Mouse (Mus musculus): ENCODE results near the gene Fads3.

DNA sequence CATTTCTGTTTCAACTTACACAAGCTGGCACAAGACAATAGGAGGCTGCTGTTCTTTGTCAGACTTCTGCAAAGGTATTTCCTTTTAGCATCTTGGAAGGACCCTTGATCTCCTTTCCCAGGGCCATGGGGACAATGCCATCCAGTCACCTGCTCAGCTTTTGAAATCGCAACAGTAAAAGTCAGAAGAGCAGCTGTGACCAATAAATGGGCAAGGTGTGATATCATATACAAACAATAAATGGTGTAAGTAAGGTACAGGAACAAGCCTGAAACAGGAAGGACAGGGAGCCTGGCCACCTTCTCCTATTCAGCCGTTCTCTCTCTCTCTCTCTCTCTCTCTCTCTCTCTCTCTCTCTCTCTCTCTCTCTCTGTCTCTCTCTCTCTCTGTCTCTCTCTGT, 9.1 kb downstream of the Fads3 start:
- TF ChIP-seq NANOG (IDR thresholded peaks at IDR 0.05; ENCODE audit: borderline replicate concordance, low read length) (no peak), CTCF (conservative IDR thresholded peaks at IDR 0.05; ENCODE audit: low read length) (no peak), POU5F1 (IDR thresholded peaks at IDR 0.05; ENCODE audit: borderline replicate concordance, low read length) (no peak)

Measured in E14TG2a.4 (cell line).